Mouse (Mus musculus) forebrain, postnatal 0 days (tissue): ENCODE results near the gene Slc25a23. TPM values are rescaled to one million over a fixed set of nuclear protein-coding genes. Genes with fewer than 3 reads are reported as not detected.

Source experiments
- ATAC-seq: fragments of 200-750 bp; cut with Nextera tagmentation; 2 replicates; pipeline ENCODE4 v1.8.0; 2017; ENCODE audit warnings: mild to moderate bottlenecking, moderate library complexity
- DNase-seq: peaks from one replicate; pipeline ENCODE4 v3.0.0-alpha.2; 2015
- H3K27ac ChIP-seq: fragments of 300-500 bp; sonication (generic); 2 replicates; pipeline ENCODE4 v1.5.1; 2014; ENCODE audit warnings: low read depth, mild to moderate bottlenecking, antibody characterized with exemption, low read length, moderate library complexity, mixed read lengths
- H3K27me3 ChIP-seq: fragments of 300-500 bp; sonication (generic); 2 replicates; pipeline ENCODE4 v1.6.1; 2014; ENCODE audit warnings: mild to moderate bottlenecking, low read length, mixed read lengths; ENCODE audit not compliant: insufficient read depth
- H3K36me3 ChIP-seq: fragments of 300-500 bp; sonication (generic); 2 replicates; pipeline ENCODE4 v1.6.1; 2014; ENCODE audit warnings: mild to moderate bottlenecking, moderate library complexity; ENCODE audit not compliant: insufficient read depth
- H3K4me1 ChIP-seq: fragments of 300-500 bp; sonication (generic); 2 replicates; pipeline ENCODE4 v1.6.1; 2014; ENCODE audit warnings: antibody characterized with exemption; ENCODE audit not compliant: insufficient read depth
- H3K4me2 ChIP-seq: fragments of 300-500 bp; sonication (generic); 2 replicates; pipeline ENCODE4 v1.6.1; 2014; ENCODE audit warnings: low read depth, mild to moderate bottlenecking, moderate library complexity
- H3K4me3 ChIP-seq: fragments of 300-500 bp; sonication (generic); 2 replicates; pipeline ENCODE4 v1.5.1; 2014; ENCODE audit warnings: low read depth, low read length, mixed read lengths
- H3K9ac ChIP-seq: fragments of 300-500 bp; sonication (generic); 2 replicates; pipeline ENCODE4 v1.6.1; 2014; ENCODE audit warnings: mild to moderate bottlenecking
- H3K9me3 ChIP-seq: fragments of 300-500 bp; sonication (generic); 2 replicates; pipeline ENCODE4 v1.6.1; 2016; ENCODE audit warnings: low read length
- CTCF ChIP-seq: sonication (generic); IDR thresholded peaks from 2 replicates; pipeline ENCODE4 v1.5.1; 2016; ENCODE audit warnings: antibody characterized with exemption, control low read depth, low read depth
- WGBS: fragments of 180-500 bp; shearing (Covaris S2); extraction: QIAGEN DNeasy Blood & Tissue Kit; methylation state at CpG from one replicate; pipeline ENCODE4 v1.1.7; 2014; 5-methylcytosine and 5-hydroxymethylcytosine counted together
- polyA plus RNA-seq: library from polyadenylated mRNA; unstranded; fragments of >200 nt; fragmentation: Nextera tagmentation; extraction: Ambion mirVana; gene quantifications from 2 replicates; pipeline ENCODE4 v1.2.1, GENCODE M21; 2015
- total RNA-seq: library from RNA; depleted of rRNA; stranded (reverse); fragments of >200 nt; gene quantifications from 2 replicates; pipeline ENCODE4 v1.2.3, GENCODE M21; 2014; rRNA removed

Slc25a23 gene
- 75.7 and 101 TPM in 2 replicates for total RNA-seq
- 38.8 and 43.2 TPM in 2 replicates for polyA plus RNA-seq

DNA sequence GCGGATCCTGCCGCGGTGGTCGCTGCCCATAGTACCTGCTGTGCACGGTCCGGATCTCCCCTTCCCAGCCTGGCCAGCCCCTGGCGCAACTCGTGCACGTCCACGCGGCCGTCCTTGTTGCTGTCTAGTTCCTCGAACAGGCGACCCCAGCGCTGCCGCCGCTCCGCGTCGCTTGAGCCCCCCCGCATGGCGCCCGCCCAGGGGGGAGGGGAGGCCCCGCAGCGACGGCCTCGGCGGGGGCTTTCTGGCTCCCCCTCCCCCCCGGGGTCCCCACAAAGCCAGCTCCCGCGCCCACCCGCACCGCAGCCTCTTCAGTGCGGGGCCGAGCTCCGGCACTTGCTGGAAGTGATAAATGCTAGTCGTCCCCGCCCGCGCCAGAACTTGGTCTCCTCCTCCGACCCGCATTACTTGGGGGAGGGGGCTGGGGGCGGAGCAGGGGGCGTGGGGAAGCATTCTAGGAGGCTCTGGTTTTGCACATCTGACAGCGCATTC is at the start of gene Slc25a23:
Gene Slc25a23, minus strand, starts transcription at position 378 of the 492 bp plus-strand sequence.
- peaks cover 23% of the 10 kb centered on the region for H3K36me3 ChIP-seq

DNA sequence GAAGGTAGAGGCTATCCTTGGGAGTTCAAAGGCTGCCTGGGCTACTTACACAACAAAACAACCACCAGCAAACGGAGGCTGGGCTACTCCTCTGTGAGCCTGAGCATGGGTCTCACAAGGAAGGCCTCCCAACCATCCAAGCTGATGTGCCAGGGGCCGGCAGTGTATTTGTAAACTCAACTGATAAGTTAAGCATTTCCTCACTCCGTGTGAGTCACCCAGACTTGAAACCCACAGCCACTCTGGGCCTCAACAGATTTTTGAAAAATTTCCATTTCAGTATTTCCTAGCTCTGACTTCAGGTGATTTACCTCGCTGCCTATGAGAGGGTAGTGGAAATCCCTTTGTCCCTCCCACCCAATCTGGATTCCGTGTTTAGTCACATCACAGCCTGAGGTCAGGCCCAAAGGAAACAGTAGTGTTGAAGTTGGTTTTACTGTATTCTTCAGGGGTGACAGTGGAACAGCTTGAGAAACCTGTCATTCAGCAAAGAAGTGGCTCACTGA is 49.1 kb upstream of the Slc25a23 start:
- H3K27me3 ChIP-seq = no peaks in the 10 kb centered on the region
- WGBS = 63% methylated on average over 5 of the region's 5 CpGs

More for the DNA sequence above, at the start of gene Slc25a23:
- H3K27ac ChIP-seq = peak within 1 kb of the TSS; percentile 87
- peak within 1 kb of the TSS; percentile 86 for H3K4me3 ChIP-seq
- ATAC-seq (peak; percentile 85), DNase-seq (peak; percentile 91)
- H3K4me1 ChIP-seq = peaks cover 9% of the 10 kb centered on the region
- no peak for TF ChIP-seq CTCF
- H3K9me3 ChIP-seq = no peaks in the 10 kb centered on the region
- 3% methylated on average over 33 of the region's 45 CpGs for WGBS
- H3K4me2 ChIP-seq = peak within 1 kb of the TSS; percentile 54
- H3K9ac ChIP-seq = peak within 1 kb of the TSS; percentile 75
- peaks cover 22% of the 10 kb centered on the region for H3K27me3 ChIP-seq

GRCm38 (mm10) chr17:57108040-57108665 is 48.5 kb upstream of the Slc25a23 start:
- no peak for ATAC-seq
- H3K36me3 ChIP-seq = no peaks in the 10 kb centered on the region
- TF ChIP-seq CTCF = no peak
- H3K4me1 ChIP-seq = 0 out of 2 replicates have a peak, but pooled peaks cover 5% of the 10 kb centered on the region
- WGBS = 86% methylated on average over 7 of the region's 7 CpGs
- H3K9ac ChIP-seq = no peak overlapping the region
- H3K4me3 ChIP-seq = no peak overlapping the region
- no peak overlapping the region for H3K27ac ChIP-seq
- no peak for DNase-seq
- no peak overlapping the region for H3K4me2 ChIP-seq
- no peaks in the 10 kb centered on the region for H3K27me3 ChIP-seq
- no peaks in the 10 kb centered on the region for H3K9me3 ChIP-seq

More for the DNA sequence above, 49.1 kb upstream of the Slc25a23 start:
- no peak for DNase-seq
- Histone ChIP-seq H3K4me1 (0 out of 2 replicates have a peak, but pooled peaks cover 5% of the 10 kb centered on the region), H3K4me3 (no peak overlapping the region), H3K36me3 (no peaks in the 10 kb centered on the region), H3K9ac (no peak overlapping the region), H3K4me2 (no peak overlapping the region), H3K9me3 (no peaks in the 10 kb centered on the region), H3K27ac (no peak overlapping the region)
- no peak for TF ChIP-seq CTCF
- ATAC-seq = no peak

DNA sequence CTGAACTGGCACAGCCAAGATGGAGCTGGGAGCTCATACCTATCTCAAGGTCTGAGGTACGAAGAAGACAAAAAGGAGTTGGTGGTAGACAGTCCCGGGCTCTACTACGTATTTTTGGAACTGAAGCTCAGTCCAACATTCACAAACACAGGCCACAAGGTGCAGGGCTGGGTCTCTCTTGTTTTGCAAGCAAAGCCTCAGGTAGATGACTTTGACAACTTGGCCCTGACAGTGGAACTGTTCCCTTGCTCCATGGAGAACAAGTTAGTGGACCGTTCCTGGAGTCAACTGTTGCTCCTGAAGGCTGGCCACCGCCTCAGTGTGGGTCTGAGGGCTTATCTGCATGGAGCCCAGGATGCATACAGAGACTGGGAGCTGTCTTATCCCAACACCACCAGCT is 47.4 kb upstream of the Slc25a23 start:
- Histone ChIP-seq H3K27ac (no peak overlapping the region), H3K9ac (no peak overlapping the region), H3K27me3 (no peaks in the 10 kb centered on the region), H3K4me3 (no peak overlapping the region), H3K4me1 (0 out of 2 replicates have a peak, but pooled peaks cover 5% of the 10 kb centered on the region), H3K9me3 (no peaks in the 10 kb centered on the region), H3K36me3 (no peaks in the 10 kb centered on the region; the same call in 1 of the 2 replicates), H3K4me2 (no peak overlapping the region)
- 94% methylated on average over 5 of the region's 5 CpGs for WGBS
- no peak for TF ChIP-seq CTCF
- ATAC-seq = no peak
- no peak for DNase-seq

GRCm38 (mm10) chr17:57106035-57106368 is 46.3 kb upstream of the Slc25a23 start:
- DNase-seq (no peak), ATAC-seq (peak; percentile 9; the same call in 1 of the 2 replicates)
- H3K9ac ChIP-seq = peak overlapping the region; percentile 72
- H3K27ac ChIP-seq = no peak overlapping the region
- 0 out of 2 replicates have a peak, but pooled peaks cover 5% of the 10 kb centered on the region for H3K4me1 ChIP-seq
- no peak for TF ChIP-seq CTCF
- H3K27me3 ChIP-seq = no peaks in the 10 kb centered on the region
- no peaks in the 10 kb centered on the region for H3K9me3 ChIP-seq
- no peaks in the 10 kb centered on the region; the same call in 1 of the 2 replicates for H3K36me3 ChIP-seq
- 4% methylated on average over 9 of the region's 9 CpGs for WGBS
- peak overlapping the region; percentile 74 for H3K4me3 ChIP-seq
- peak overlapping the region; percentile 76 for H3K4me2 ChIP-seq

DNA sequence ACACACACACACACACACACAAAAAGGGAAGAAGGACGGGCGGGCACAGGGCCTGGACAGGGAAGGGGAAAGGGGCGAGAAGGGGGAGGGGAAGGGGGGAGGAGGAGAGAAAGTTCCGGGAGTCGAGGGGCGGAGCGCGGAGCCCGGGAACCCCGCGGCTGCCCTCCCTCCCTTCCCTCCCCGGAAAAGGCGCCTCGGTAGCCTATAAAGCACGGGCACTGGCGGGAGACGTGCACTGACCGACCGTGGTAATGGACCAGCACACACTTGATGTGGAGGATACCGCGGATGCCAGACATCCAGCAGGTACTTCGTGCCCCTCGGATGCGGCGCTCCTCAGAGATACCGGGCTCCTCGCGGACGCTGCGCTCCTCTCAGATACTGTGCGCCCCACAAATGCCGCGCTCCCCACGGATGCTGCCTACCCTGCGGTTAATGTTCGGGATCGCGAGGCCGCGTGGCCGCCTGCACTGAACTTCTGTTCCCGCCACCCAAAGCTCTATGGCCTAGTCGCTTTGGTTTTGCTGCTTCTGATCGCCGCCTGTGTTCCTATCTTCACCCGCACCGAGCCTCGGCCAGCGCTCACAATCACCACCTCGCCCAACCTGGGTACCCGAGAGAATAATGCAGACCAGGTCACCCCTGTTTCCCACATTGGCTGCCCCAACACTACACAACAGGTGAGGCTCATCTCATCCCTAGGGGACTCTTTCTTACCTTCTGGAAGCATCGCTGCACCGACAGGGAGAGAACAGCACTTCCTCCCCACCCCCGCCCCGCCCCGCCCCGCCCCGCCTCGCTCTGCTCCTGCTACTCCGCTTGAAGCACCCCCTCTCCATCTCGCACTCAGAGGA is 45.7 kb upstream of the Slc25a23 start, which contains the start of gene Tnfsf9:
Gene Tnfsf9, plus strand, starts transcription at position 145 of the 854 bp plus-strand sequence.
- peak within 1 kb of the TSS; percentile 52; the same call in 1 of the 2 replicates for H3K27ac ChIP-seq
- H3K4me2 ChIP-seq = peak within 1 kb of the TSS; percentile 76
- DNase-seq = peak; percentile 65
- H3K27me3 ChIP-seq = no peaks in the 10 kb centered on the region
- 2% methylated on average over 56 of the region's 61 CpGs for WGBS
- H3K36me3 ChIP-seq = no peaks in the 10 kb centered on the region; the same call in 1 of the 2 replicates
- peak within 1 kb of the TSS; percentile 72 for H3K9ac ChIP-seq
- peak within 1 kb of the TSS; percentile 74 for H3K4me3 ChIP-seq
- ATAC-seq = peak; percentile 80
- TF ChIP-seq CTCF = no peak
- no peaks in the 10 kb centered on the region for H3K9me3 ChIP-seq
- H3K4me1 ChIP-seq = 0 out of 2 replicates have a peak, but pooled peaks cover 5% of the 10 kb centered on the region
